Mouse (Mus musculus) liver, postnatal 0 days (tissue): ENCODE measurements around the gene Rnf6.

Experiments used
- CTCF ChIP-seq: sonication (generic); IDR thresholded peaks from 2 replicates; pipeline ENCODE4 v1.5.1; 2016; ENCODE audit warnings: antibody characterized with exemption, low read depth
- EP300 ChIP-seq: IDR thresholded peaks from 2 replicates; pipeline ENCODE4 v1.6.1; 2016; ENCODE audit warnings: antibody characterized with exemption, low read depth, mild to moderate bottlenecking

- TF ChIP-seq CTCF (no peak), EP300 (no peak)
Observed at GRCm38 (mm10) chr5:146193360-146193759, 28.0 kb downstream of the Rnf6 start.
